Mouse (Mus musculus): ENCODE measurements at regions not wholly inside any gene's neighbourhood (a gene's known extent, or its start where the extent isn't known, plus 50 kb on each side); places are given as distances from the start of the nearest gene placed in this dataset.

DNA sequence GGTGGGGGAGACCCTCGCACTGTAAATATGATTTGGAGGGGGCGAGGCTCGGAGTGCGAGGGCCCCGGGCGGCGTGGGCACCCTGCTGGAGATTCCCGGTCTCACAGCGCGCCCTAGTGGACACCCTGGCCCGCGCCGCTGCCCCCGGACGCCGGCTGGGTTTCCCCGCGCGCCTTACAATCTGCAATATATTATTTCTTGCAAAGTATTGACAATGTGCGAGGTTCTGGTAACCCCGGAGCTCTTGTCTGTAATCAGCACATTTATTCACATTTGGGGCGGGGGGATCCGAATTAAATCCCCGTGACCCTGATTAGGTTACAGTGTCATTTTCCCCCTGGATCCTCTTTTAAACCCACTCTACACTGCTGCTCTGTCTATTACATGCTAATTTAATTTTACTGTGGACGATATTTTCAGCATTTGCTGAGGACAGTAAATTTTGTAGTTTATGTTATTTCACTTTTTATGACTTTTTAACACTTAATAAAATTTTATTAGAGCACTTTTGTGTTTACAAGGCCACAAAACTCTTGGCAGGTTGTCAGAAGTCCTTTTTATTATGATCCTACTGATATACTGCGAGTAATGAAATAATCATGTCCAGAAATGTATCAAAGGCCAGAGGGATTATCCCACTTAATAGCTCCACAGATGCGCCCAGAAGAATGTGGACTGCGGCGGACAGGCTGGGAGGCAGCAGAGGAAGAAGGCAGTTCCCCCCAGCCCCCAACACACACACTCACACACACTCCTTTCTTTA, 312.6 kb downstream of the Mtx2 start:
- no peak for TF ChIP-seq TAL1 (conservative IDR thresholded peaks at IDR 0.05; ENCODE audit: low read depth, low read length)
- TF ChIP-seq CTCF (IDR thresholded peaks at IDR 0.05; ENCODE audit: low read depth, low read length), result no peak
- TF ChIP-seq GATA1 (IDR thresholded peaks at IDR 0.05; ENCODE audit: borderline replicate concordance, low read length), result no peak
- TF ChIP-seq GATA2 (IDR thresholded peaks at IDR 0.05; ENCODE audit: borderline replicate concordance, low read depth, low read length), result no peak

Data from G1E (cell line).